ENCODE assay signal across 25 mouse cellular contexts in the genomic region with DNA sequence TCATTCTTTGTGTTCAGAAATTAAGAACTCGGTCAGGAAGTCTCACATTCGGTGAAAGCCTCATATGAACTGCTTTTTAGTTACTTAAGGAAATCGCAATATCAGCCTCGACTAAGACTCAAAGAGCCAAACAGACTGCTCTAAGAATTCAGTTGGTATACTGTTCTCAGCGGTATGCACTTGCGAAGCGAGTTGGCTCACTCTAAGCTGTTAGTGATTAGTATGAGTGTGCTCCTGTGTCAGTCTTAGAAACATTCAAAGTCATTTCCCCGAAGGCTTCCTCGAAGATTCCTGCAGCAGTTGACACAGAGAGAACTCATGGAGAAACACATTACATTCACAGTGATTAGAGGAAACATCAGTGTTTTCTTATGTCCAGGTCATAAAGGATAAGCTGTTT. TPM values are rescaled to one million over a fixed set of nuclear protein-coding genes. Genes with fewer than 3 reads are reported as not detected.
A peak's percentile ranks its signal among the peaks of the same experiment; 100 is the strongest.
DNase-seq lines count a peak whose midpoint lies in the region; ATAC-seq and TF ChIP-seq lines count a peak whose summit lies in the region.
"Had no signal": no experiment of that assay in that cellular context is flagged by ENCODE, and none has a peak within 500 bp of the region (broad histone marks: within the 10 kb centered on the region; RNA-seq: fewer than 3 reads in every experiment).

No protein-coding gene starts in this region.

- H3K27ac ChIP-seq in embryonic facial prominence, embryonic 11.5 days (replicated peaks; ENCODE audit: low read depth, low read length): 0 out of 2 replicates have a peak overlapping the region, but pooled peaks have one; percentile 35
- no peak overlapping the region for H3K27ac ChIP-seq in embryonic facial prominence, embryonic 10.5 days (replicated peaks)
- H3K27ac ChIP-seq in limb, embryonic 14.5 days (replicated peaks; ENCODE audit: low read depth, low read length): no peak overlapping the region
- H3K27ac ChIP-seq in limb, embryonic 10.5 days: no peak overlapping the region
- H3K27ac ChIP-seq in midbrain, embryonic 13.5 days: no peak overlapping the region
- H3K27ac ChIP-seq: embryonic facial prominence, embryonic 15.5 days; gastrocnemius, adult 2 months; hindbrain, embryonic 12.5 days; intestine, embryonic 15.5 days had no signal

- H3K36me3 ChIP-seq in embryonic facial prominence, embryonic 11.5 days (replicated peaks; ENCODE audit: control insufficient read depth, insufficient read depth, low read depth, low read length): no peaks in the 10 kb centered on the region
- H3K36me3 ChIP-seq in embryonic facial prominence, embryonic 10.5 days (replicated peaks): no peaks in the 10 kb centered on the region
- H3K36me3 ChIP-seq in limb, embryonic 14.5 days (ENCODE audit: control insufficient read depth, insufficient read depth, low read length): no peaks in the 10 kb centered on the region
- no peaks in the 10 kb centered on the region for H3K36me3 ChIP-seq in limb, embryonic 10.5 days
- no peaks in the 10 kb centered on the region for H3K36me3 ChIP-seq in midbrain, embryonic 13.5 days
- H3K36me3 ChIP-seq: embryonic facial prominence, embryonic 15.5 days; G1E; hindbrain, embryonic 12.5 days; intestine, embryonic 15.5 days had no signal

- H3K27me3 ChIP-seq in embryonic facial prominence, embryonic 11.5 days (ENCODE audit: control insufficient read depth, insufficient read depth, low read length): no peaks in the 10 kb centered on the region
- H3K27me3 ChIP-seq in embryonic facial prominence, embryonic 10.5 days (replicated peaks; ENCODE audit: low read depth, poor library complexity, severe bottlenecking): no peaks in the 10 kb centered on the region
- no peaks in the 10 kb centered on the region for H3K27me3 ChIP-seq in limb, embryonic 14.5 days (ENCODE audit: control insufficient read depth, insufficient read depth, low read length)
- H3K27me3 ChIP-seq in limb, embryonic 10.5 days (ENCODE audit: low read depth, poor library complexity, severe bottlenecking): no peaks in the 10 kb centered on the region
- no peaks in the 10 kb centered on the region for H3K27me3 ChIP-seq in midbrain, embryonic 13.5 days
- H3K27me3 ChIP-seq: embryonic facial prominence, embryonic 15.5 days; hindbrain, embryonic 12.5 days; intestine, embryonic 15.5 days; megakaryocyte, embryonic 14.5 days had no signal

- no peak overlapping the region for H3K4me2 ChIP-seq in embryonic facial prominence, embryonic 11.5 days (ENCODE audit: low read depth, low read length)
- no peak overlapping the region for H3K4me2 ChIP-seq in limb, embryonic 14.5 days (replicated peaks; ENCODE audit: low read depth, low read length, severe bottlenecking)
- H3K4me2 ChIP-seq in midbrain, embryonic 13.5 days (replicated peaks): peak overlapping the region; percentile 12; the same call in 1 of the 2 replicates
- H3K4me2 ChIP-seq: embryonic facial prominence, embryonic 15.5 days; heart, embryonic 11.5 days; hindbrain, embryonic 12.5 days; intestine, embryonic 15.5 days had no signal

- no peak for ATAC-seq in embryonic facial prominence, embryonic 11.5 days (replicated peaks; ENCODE audit: insufficient number of reproducible peaks, low FRiP score, low TSS enrichment, low read depth)
- no peak for ATAC-seq in limb, embryonic 14.5 days (ENCODE audit: low FRiP score, low read depth)
- no peak for ATAC-seq in midbrain, embryonic 13.5 days
- no peak for ATAC-seq in erythroblast, adult 5-6 weeks (replicated peaks; ENCODE audit: low FRiP score, poor library complexity, severe bottlenecking)
- ATAC-seq: intestine, embryonic 15.5 days; liver, postnatal 0 days had no signal

- DNase-seq in embryonic facial prominence, embryonic 11.5 days (ENCODE audit: low spot score): peak; percentile 58
- no peak for DNase-seq in embryonic facial prominence, embryonic 10.5 days (ENCODE audit: low spot score)
- peak; percentile 10 for DNase-seq in limb, embryonic 14.5 days (ENCODE audit: low spot score)
- DNase-seq in limb, embryonic 10.5 days (ENCODE audit: low spot score): no peak
- DNase-seq in retina, embryonic 14.5 days (ENCODE audit: low spot score): peak; percentile 37
- DNase-seq in urinary bladder, postnatal 25 days (ENCODE audit: low spot score): no peak
- DNase-seq: adrenal gland, postnatal 25 days; cerebellum, adult 18-20 months; cerebellum, postnatal 25 days; gastrocnemius, adult 2 months; heart, postnatal 10 days; kidney, adult 9 months; kidney, postnatal 25 days; liver; liver, postnatal 0 days; spleen, adult 18-20 months; thymus, postnatal 4 days had no signal

- H3K4me3 ChIP-seq in embryonic facial prominence, embryonic 11.5 days (ENCODE audit: low read depth, low read length): no peak overlapping the region
- H3K4me3 ChIP-seq in embryonic facial prominence, embryonic 10.5 days: no peak overlapping the region
- H3K4me3 ChIP-seq in limb, embryonic 14.5 days (replicated peaks; ENCODE audit: low read length): no peak overlapping the region
- H3K4me3 ChIP-seq in limb, embryonic 10.5 days: no peak overlapping the region
- H3K4me3 ChIP-seq in midbrain, embryonic 13.5 days (replicated peaks): no peak overlapping the region
- H3K4me3 ChIP-seq: embryonic facial prominence, embryonic 15.5 days; gastrocnemius, adult 2 months; hindbrain, embryonic 12.5 days; intestine, embryonic 15.5 days; megakaryocyte, embryonic 14.5 days had no signal

- no peak for TF ChIP-seq POLR2A in limb, embryonic 14.5 days (IDR thresholded peaks at IDR 0.05; ENCODE audit: borderline replicate concordance, extremely low read depth, insufficient read depth, insufficient read length)

- WGBS in embryonic facial prominence, embryonic 11.5 days: 41% methylated on average over 9 of the region's 9 CpGs
- WGBS in embryonic facial prominence, embryonic 10.5 days: 58% methylated on average over 9 of the region's 9 CpGs
- 54% methylated on average over 9 of the region's 9 CpGs for WGBS in limb, embryonic 14.5 days
- WGBS in limb, embryonic 10.5 days: 78% methylated on average over 9 of the region's 9 CpGs
- 25% methylated on average over 9 of the region's 9 CpGs for WGBS in midbrain, embryonic 13.5 days

- no peaks in the 10 kb centered on the region for H3K9me3 ChIP-seq in embryonic facial prominence, embryonic 11.5 days (replicated peaks; ENCODE audit: control insufficient read depth, low read length)
- H3K9me3 ChIP-seq in embryonic facial prominence, embryonic 10.5 days: no peaks in the 10 kb centered on the region
- no peaks in the 10 kb centered on the region for H3K9me3 ChIP-seq in limb, embryonic 14.5 days (ENCODE audit: control insufficient read depth, low read length)
- H3K9me3 ChIP-seq in limb, embryonic 10.5 days (replicated peaks): no peaks in the 10 kb centered on the region
- H3K9me3 ChIP-seq in midbrain, embryonic 13.5 days: no peaks in the 10 kb centered on the region
- H3K9me3 ChIP-seq: embryonic facial prominence, embryonic 15.5 days; hindbrain, embryonic 12.5 days; intestine, embryonic 15.5 days; megakaryocyte, embryonic 14.5 days had no signal

- H3K4me1 ChIP-seq in embryonic facial prominence, embryonic 11.5 days (ENCODE audit: control insufficient read depth, insufficient read depth, low read length): no peaks in the 10 kb centered on the region; the same call in 1 of the 2 replicates
- H3K4me1 ChIP-seq in embryonic facial prominence, embryonic 10.5 days: peaks cover 20% of the 10 kb centered on the region
- H3K4me1 ChIP-seq in limb, embryonic 14.5 days (ENCODE audit: control insufficient read depth, insufficient read depth, low read length): no peaks in the 10 kb centered on the region; the same call in 1 of the 2 replicates
- H3K4me1 ChIP-seq in limb, embryonic 10.5 days: peaks cover 20% of the 10 kb centered on the region
- H3K4me1 ChIP-seq in midbrain, embryonic 13.5 days (replicated peaks): peaks cover 10% of the 10 kb centered on the region; the same call in 1 of the 2 replicates
- H3K4me1 ChIP-seq: hindbrain, embryonic 12.5 days; intestine, embryonic 15.5 days; megakaryocyte, embryonic 14.5 days had no signal

- no peak overlapping the region for H3K9ac ChIP-seq in embryonic facial prominence, embryonic 11.5 days (replicated peaks; ENCODE audit: low read length)
- no peak overlapping the region for H3K9ac ChIP-seq in limb, embryonic 14.5 days (ENCODE audit: low read depth, low read length, severe bottlenecking)
- H3K9ac ChIP-seq in midbrain, embryonic 13.5 days (replicated peaks): no peak overlapping the region
- H3K9ac ChIP-seq: embryonic facial prominence, embryonic 15.5 days; hindbrain, embryonic 12.5 days; intestine, embryonic 15.5 days; liver, postnatal 0 days had no signal

RNA-seq across cellular contexts. Expression of gene Adamts20, which starts 4.1 kb away (rescaled TPM):
- polyA plus RNA-seq in embryonic facial prominence, embryonic 11.5 days (2014; fragmentation: Nextera tagmentation; extraction: Ambion mirVana): 6.8 and 8.8 TPM in 2 replicates
- polyA plus RNA-seq in embryonic facial prominence, embryonic 10.5 days (2016; fragmentation: Nextera tagmentation; extraction: Ambion mirVana): 2.9 and 3.1 TPM in 2 replicates
- 6.3 and 7.3 TPM in 2 replicates for polyA plus RNA-seq in limb, embryonic 14.5 days (2012; rRNA removed)
- 5.7 and 5.8 TPM in 2 replicates for polyA plus RNA-seq in limb, embryonic 14.5 days (2014; fragmentation: Nextera tagmentation; extraction: Ambion mirVana)
- 3.0 and 3.8 TPM in 2 replicates for polyA plus RNA-seq in limb, embryonic 10.5 days (2016; fragmentation: Nextera tagmentation; extraction: Ambion mirVana)
- 1.7 and 2.0 TPM in 2 replicates for polyA plus RNA-seq in midbrain, embryonic 13.5 days (2015; fragmentation: Nextera tagmentation; extraction: Ambion mirVana)
- total RNA-seq in erythroblast, adult 5-6 weeks (2015; ENCODE audit: low replicate concordance): not detected in 2 replicates
- not detected in 2 replicates for total RNA-seq in erythroblast, adult 5-6 weeks (2017; ENCODE audit: low replicate concordance)
- polyA plus RNA-seq: G1E; liver, postnatal 0 days had no signal

Comparison
In these comparisons a context has a peak if more than half of its experiments do, and no peak if none do; other contexts are left out.
1. DNase-seq: peak in embryonic facial prominence, embryonic 11.5 days (single experiment), limb, embryonic 14.5 days (single experiment) and retina, embryonic 14.5 days (single experiment); none in embryonic facial prominence, embryonic 10.5 days (single experiment), limb, embryonic 10.5 days (single experiment) and urinary bladder, postnatal 25 days (single experiment).